Mouse (Mus musculus) cerebellum, postnatal 36 days (tissue): Measurements from ENCODE around the gene Tnfsf4.

Experiments used
- DNase-seq, 2 experiments: peaks; one replicate each; pipeline ENCODE4 v3.0.0; 2021 to 2022; ENCODE audit warnings: mixed read lengths in 2 of 2

The Tnfsf4 gene

GRCm38 (mm10) chr1:161394931-161395459, at the start of gene Tnfsf4:
Gene Tnfsf4, plus strand, starts transcription at chr1:161395409.
- no peak for DNase-seq

- DNase-seq: no peak
Observed at GRCm38 (mm10) chr1:161350981-161351380, 44.2 kb upstream of the Tnfsf4 start.

- DNase-seq: no peak
Observed at GRCm38 (mm10) chr1:161365006-161365405, 30.2 kb upstream of the Tnfsf4 start.

GRCm38 (mm10) chr1:161371919-161372318, 23.3 kb upstream of the Tnfsf4 start:
- DNase-seq: no peak

- DNase-seq: no peak
Observed at GRCm38 (mm10) chr1:161375866-161376265, 19.3 kb upstream of the Tnfsf4 start.

GRCm38 (mm10) chr1:161378571-161378970, 16.6 kb upstream of the Tnfsf4 start:
- DNase-seq: no peak

- no peak for DNase-seq
Observed at GRCm38 (mm10) chr1:161379685-161380424, 15.4 kb upstream of the Tnfsf4 start.

- DNase-seq: no peak
Observed at GRCm38 (mm10) chr1:161380425-161380780, 14.8 kb upstream of the Tnfsf4 start.

- no peak for DNase-seq
Observed at GRCm38 (mm10) chr1:161390066-161390465, 5.1 kb upstream of the Tnfsf4 start.

- no peak for DNase-seq
Observed at GRCm38 (mm10) chr1:161392906-161393305, 2.3 kb upstream of the Tnfsf4 start.

GRCm38 (mm10) chr1:161395610-161396009, 401 bp downstream of the Tnfsf4 start:
- no peak for DNase-seq

- no peak for DNase-seq
Observed at GRCm38 (mm10) chr1:161396351-161396750, 1.1 kb downstream of the Tnfsf4 start.

GRCm38 (mm10) chr1:161400126-161400525, 4.9 kb downstream of the Tnfsf4 start:
- DNase-seq: peak; percentile 71 to 77

- no peak for DNase-seq
Observed at GRCm38 (mm10) chr1:161403061-161403460, 7.9 kb downstream of the Tnfsf4 start.

GRCm38 (mm10) chr1:161406480-161406879, 11.3 kb downstream of the Tnfsf4 start:
- DNase-seq: no peak

- DNase-seq: no peak
Observed at GRCm38 (mm10) chr1:161419926-161420325, 24.7 kb downstream of the Tnfsf4 start.

- DNase-seq: no peak
Observed at GRCm38 (mm10) chr1:161420646-161421045, 25.4 kb downstream of the Tnfsf4 start.

GRCm38 (mm10) chr1:161426277-161427056, 31.3 kb downstream of the Tnfsf4 start:
- no peak for DNase-seq

- DNase-seq: no peak
Observed at GRCm38 (mm10) chr1:161427057-161427311, 31.8 kb downstream of the Tnfsf4 start.

GRCm38 (mm10) chr1:161435781-161436180, 40.6 kb downstream of the Tnfsf4 start:
- no peak for DNase-seq

- DNase-seq: no peak
Observed at GRCm38 (mm10) chr1:161436503-161436902, 41.3 kb downstream of the Tnfsf4 start.

GRCm38 (mm10) chr1:161444858-161445257, 49.6 kb downstream of the Tnfsf4 start:
- DNase-seq: no peak

- DNase-seq: no peak
Observed at GRCm38 (mm10) chr1:161451683-161452245, 56.6 kb downstream of the Tnfsf4 start.

GRCm38 (mm10) chr1:161452250-161452649, 57.0 kb downstream of the Tnfsf4 start:
- no peak for DNase-seq
